Mouse (Mus musculus): ENCODE measurements around the gene Pappa2. TPM values are rescaled to one million over a fixed set of nuclear protein-coding genes. Genes with fewer than 3 reads are reported as not detected.

The Pappa2 gene
- polyA plus RNA-seq, 2 experiments, result 0.07 to 0.08 TPM

GRCm38 (mm10) chr1:158874552-158875077, 105.7 kb downstream of the Pappa2 start:
- Histone ChIP-seq H3K9me3 (ENCODE audit: control insufficient read depth, low read length) (no peaks in the 10 kb centered on the region), H3K9ac (replicated peaks) (no peak overlapping the region), H3K4me2 (ENCODE audit: low read depth) (no peak overlapping the region), H3K4me1 (replicated peaks; ENCODE audit: control insufficient read depth in 2 of 2, insufficient read depth in 2 of 2, low read length in 1 of 2) (no peaks in the 10 kb centered on the region), H3K36me3 (replicated peaks; ENCODE audit: control insufficient read depth, insufficient read depth, low read depth) (no peaks in the 10 kb centered on the region), H3K4me3 (ENCODE audit: insufficient read depth in 1 of 2, low read depth in 2 of 2, low read length in 2 of 2) (no peak overlapping the region), H3K27me3 (ENCODE audit: control insufficient read depth, insufficient read depth, low read length) (no peaks in the 10 kb centered on the region), H3K27ac (no peak overlapping the region)
- 71% methylated on average over 2 of the region's 2 CpGs for WGBS (ENCODE audit: insufficient replicate concordance)
- ATAC-seq (ENCODE audit: insufficient read depth), result no peak
- no peak for TF ChIP-seq CTCF (IDR thresholded peaks at IDR 0.05; ENCODE audit: low read depth)
- TF ChIP-seq EP300 (IDR thresholded peaks at IDR 0.05; ENCODE audit: low read depth), result no peak
- DNase-seq (ENCODE audit: low read depth in 3 of 3, low spot score in 3 of 3), result no peak

- DNase-seq (ENCODE audit: low read depth in 3 of 3, low spot score in 3 of 3) (no peak), ATAC-seq (ENCODE audit: insufficient read depth) (no peak)
- Histone ChIP-seq H3K9ac (replicated peaks) (no peak overlapping the region), H3K4me2 (ENCODE audit: low read depth) (no peak overlapping the region), H3K4me1 (replicated peaks; ENCODE audit: control insufficient read depth in 2 of 2, insufficient read depth in 2 of 2, low read length in 1 of 2) (no peaks in the 10 kb centered on the region), H3K36me3 (replicated peaks; ENCODE audit: control insufficient read depth, insufficient read depth, low read depth) (no peaks in the 10 kb centered on the region), H3K9me3 (ENCODE audit: control insufficient read depth, low read length) (no peaks in the 10 kb centered on the region), H3K27ac (no peak overlapping the region), H3K4me3 (ENCODE audit: insufficient read depth in 1 of 2, low read depth in 2 of 2, low read length in 2 of 2) (no peak overlapping the region), H3K27me3 (ENCODE audit: control insufficient read depth, insufficient read depth, low read length) (no peaks in the 10 kb centered on the region)
- no peak for TF ChIP-seq EP300 (IDR thresholded peaks at IDR 0.05; ENCODE audit: low read depth)
- WGBS (ENCODE audit: insufficient replicate concordance), result 41% methylated on average over 1 of the region's 1 CpGs
These were observed 106.7 kb downstream of the Pappa2 start for GRCm38 (mm10) chr1:158873631-158874030.

- Histone ChIP-seq H3K4me2 (ENCODE audit: low read depth) (no peak overlapping the region), H3K27me3 (ENCODE audit: control insufficient read depth, insufficient read depth, low read length) (no peaks in the 10 kb centered on the region)
- WGBS (ENCODE audit: insufficient replicate concordance), result 48% methylated on average over 2 of the region's 2 CpGs
These were observed 108.9 kb downstream of the Pappa2 start for GRCm38 (mm10) chr1:158871401-158871800.

GRCm38 (mm10) chr1:158860190-158860589, 120.1 kb downstream of the Pappa2 start:
- Histone ChIP-seq H3K36me3 (replicated peaks; ENCODE audit: control insufficient read depth, insufficient read depth, low read depth) (no peaks in the 10 kb centered on the region), H3K9me3 (ENCODE audit: control insufficient read depth, low read length) (no peaks in the 10 kb centered on the region), H3K4me2 (ENCODE audit: low read depth) (no peak overlapping the region), H3K4me1 (replicated peaks; ENCODE audit: control insufficient read depth in 2 of 2, insufficient read depth in 2 of 2, low read length in 1 of 2) (no peaks in the 10 kb centered on the region), H3K9ac (replicated peaks) (no peak overlapping the region), H3K27ac (no peak overlapping the region), H3K4me3 (ENCODE audit: insufficient read depth in 1 of 2, low read depth in 2 of 2, low read length in 2 of 2) (no peak overlapping the region), H3K27me3 (ENCODE audit: control insufficient read depth, insufficient read depth, low read length) (no peaks in the 10 kb centered on the region)
- TF ChIP-seq EP300 (IDR thresholded peaks at IDR 0.05; ENCODE audit: low read depth) (no peak), CTCF (IDR thresholded peaks at IDR 0.05; ENCODE audit: low read depth) (no peak)
- DNase-seq (ENCODE audit: low read depth in 3 of 3, low spot score in 3 of 3) (no peak), ATAC-seq (ENCODE audit: insufficient read depth) (no peak)
- 48% methylated on average over 5 of the region's 5 CpGs for WGBS (ENCODE audit: insufficient replicate concordance)

More at GRCm38 (mm10) chr1:158871401-158871800, 108.9 kb downstream of the Pappa2 start:
- H3K9ac ChIP-seq (replicated peaks), result no peak overlapping the region
- no peaks in the 10 kb centered on the region for H3K9me3 ChIP-seq (ENCODE audit: control insufficient read depth, low read length)
- H3K36me3 ChIP-seq (replicated peaks; ENCODE audit: control insufficient read depth, insufficient read depth, low read depth), result no peaks in the 10 kb centered on the region
- ATAC-seq (ENCODE audit: insufficient read depth) (no peak), DNase-seq (ENCODE audit: low read depth in 3 of 3, low spot score in 3 of 3) (no peak)
- no peak overlapping the region for H3K4me3 ChIP-seq (ENCODE audit: insufficient read depth in 1 of 2, low read depth in 2 of 2, low read length in 2 of 2)
- no peak overlapping the region for H3K27ac ChIP-seq
- no peaks in the 10 kb centered on the region for H3K4me1 ChIP-seq (replicated peaks; ENCODE audit: control insufficient read depth in 2 of 2, insufficient read depth in 2 of 2, low read length in 1 of 2)
- TF ChIP-seq EP300 (IDR thresholded peaks at IDR 0.05; ENCODE audit: low read depth), result no peak

GRCm38 (mm10) chr1:158853936-158854882, 126.1 kb downstream of the Pappa2 start:
- no peaks in the 10 kb centered on the region for H3K36me3 ChIP-seq (replicated peaks; ENCODE audit: control insufficient read depth, insufficient read depth, low read depth)
- H3K4me1 ChIP-seq (replicated peaks; ENCODE audit: control insufficient read depth in 2 of 2, insufficient read depth in 2 of 2, low read length in 1 of 2), result no peaks in the 10 kb centered on the region
- DNase-seq (ENCODE audit: low read depth in 3 of 3, low spot score in 3 of 3) (no peak), ATAC-seq (ENCODE audit: insufficient read depth) (no peak)
- no peaks in the 10 kb centered on the region for H3K27me3 ChIP-seq (ENCODE audit: control insufficient read depth, insufficient read depth, low read length)
- H3K9me3 ChIP-seq (ENCODE audit: control insufficient read depth, low read length), result no peaks in the 10 kb centered on the region
- H3K4me3 ChIP-seq (ENCODE audit: insufficient read depth in 1 of 2, low read depth in 2 of 2, low read length in 2 of 2), result no peak overlapping the region
- no peak overlapping the region for H3K27ac ChIP-seq
- TF ChIP-seq CTCF (IDR thresholded peaks at IDR 0.05; ENCODE audit: low read depth) (no peak), EP300 (IDR thresholded peaks at IDR 0.05; ENCODE audit: low read depth) (no peak)
- H3K9ac ChIP-seq (replicated peaks), result no peak overlapping the region
- WGBS (ENCODE audit: insufficient replicate concordance), result 61% methylated on average over 5 of the region's 5 CpGs
- no peak overlapping the region for H3K4me2 ChIP-seq (ENCODE audit: low read depth)

Measured in liver, embryonic 14.5 days (tissue).